Mouse (Mus musculus) frontal cortex, postnatal 10 days (tissue): ENCODE measurements around the gene Plscr1.

Experiments used
- DNase-seq, 2 experiments: peaks; one replicate each; pipeline ENCODE4 v3.0.0; 2022; ENCODE audit warnings: low spot score in 2 of 2, mixed read lengths in 1 of 2

The Plscr1 gene

DNA sequence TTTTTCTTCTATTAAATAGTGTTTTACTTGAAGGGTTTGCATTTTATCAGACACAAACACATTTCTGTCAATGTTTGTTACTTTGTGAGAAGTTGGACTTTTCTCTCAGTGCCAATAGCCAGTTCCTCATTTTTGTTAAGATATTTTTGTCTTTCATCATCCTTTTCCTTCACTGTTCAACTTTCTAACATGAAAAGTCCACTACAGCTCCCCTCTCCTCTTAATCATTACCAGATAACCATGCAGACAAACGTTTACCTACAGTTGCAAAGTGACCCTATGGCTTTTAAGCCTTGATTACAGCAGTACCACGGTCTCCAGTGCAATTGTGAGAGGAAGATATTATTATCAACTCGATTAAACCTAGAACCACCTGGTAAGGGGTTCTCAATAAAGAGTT, 51.7 kb downstream of the Plscr1 start:
- DNase-seq: no peak

DNA sequence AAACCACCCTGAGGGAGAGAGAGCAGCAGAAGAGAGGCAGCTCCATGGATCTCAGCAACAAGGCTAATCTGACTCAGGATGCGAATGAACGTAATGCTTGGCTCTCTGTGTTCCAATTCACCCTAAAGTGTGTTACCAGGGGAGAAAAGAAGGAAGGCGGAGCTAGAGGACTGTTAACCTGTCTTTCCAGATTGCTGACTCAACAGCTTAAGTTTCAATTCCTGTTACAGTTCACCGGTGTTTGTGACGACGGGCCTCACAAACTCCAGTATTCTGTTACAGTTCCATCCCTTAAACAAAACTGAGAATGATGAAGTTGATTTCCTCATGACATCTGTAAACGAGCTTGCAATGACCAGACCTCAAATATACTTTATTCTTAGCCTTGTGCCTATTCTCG, 55.5 kb downstream of the Plscr1 start:
- DNase-seq: no peak

DNA sequence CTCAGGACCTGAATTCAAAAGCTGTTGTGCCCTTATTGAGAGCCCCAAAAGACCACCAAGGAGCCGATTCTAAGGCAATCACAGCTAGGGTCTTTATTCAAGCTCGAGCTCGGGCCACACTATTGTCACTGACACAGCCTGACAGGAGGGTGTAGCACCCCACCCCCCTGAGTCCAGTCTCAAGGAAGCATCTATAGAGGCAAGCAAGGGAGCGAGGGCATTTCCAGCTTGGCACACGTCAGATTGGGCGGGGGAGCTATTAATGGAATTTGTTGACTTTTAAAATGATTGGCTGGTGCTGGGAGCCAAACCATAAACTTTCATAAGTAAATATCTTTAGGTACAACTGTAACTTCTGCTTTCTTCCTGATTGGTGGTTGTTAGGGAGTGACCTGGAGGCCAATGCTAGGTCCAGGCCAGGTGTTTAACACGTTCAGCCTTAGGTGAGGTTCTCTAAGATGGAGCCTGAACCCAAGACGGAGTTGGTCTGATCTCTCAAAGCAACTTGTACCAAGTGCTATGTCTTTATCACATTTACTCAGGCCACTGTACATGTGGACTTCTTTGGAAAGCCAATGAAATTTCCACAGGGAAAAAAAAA, 56.2 kb downstream of the Plscr1 start:
- no peak for DNase-seq

DNA sequence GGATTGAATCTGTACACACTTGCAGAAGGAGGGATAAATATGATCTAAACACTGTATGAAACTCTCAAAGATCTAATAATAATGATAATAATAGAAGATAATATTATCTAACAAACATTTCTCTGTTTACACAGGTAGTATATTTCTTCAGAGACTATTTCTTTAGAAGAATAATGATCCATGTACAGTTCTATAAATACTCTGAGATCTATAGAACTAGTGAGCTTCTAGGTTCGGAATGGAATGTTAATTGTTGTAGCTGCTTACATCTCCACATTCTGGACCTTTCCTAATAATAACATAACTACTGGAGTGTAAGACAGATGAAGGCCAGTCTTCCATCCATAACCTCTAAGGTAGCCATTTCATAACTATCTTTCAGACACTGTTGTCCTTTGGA, 59.5 kb downstream of the Plscr1 start, which contains the start of gene 1700057G04Rik:
Gene 1700057G04Rik, plus strand, starts transcription at position 301 of the 400 bp plus-strand sequence.
- no peak for DNase-seq

DNA sequence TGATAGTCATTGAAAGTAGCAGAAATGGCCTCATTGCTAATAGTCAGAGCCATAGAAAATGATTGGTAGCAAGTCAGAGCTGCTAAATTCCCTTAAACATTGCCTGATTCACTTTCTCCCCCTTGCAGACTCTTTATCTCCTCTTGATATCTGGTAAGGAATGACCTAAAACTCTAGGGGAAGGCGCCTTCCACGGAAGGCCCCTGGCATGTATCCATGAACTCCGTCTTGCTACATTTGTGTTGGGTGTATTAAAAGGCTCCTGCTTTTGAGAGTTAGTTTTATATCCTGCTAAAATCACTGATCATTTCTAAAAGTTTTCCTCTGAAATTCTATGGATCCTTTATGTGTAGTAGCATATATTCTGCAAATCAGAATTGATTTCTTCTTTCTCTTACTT, 67.2 kb downstream of the Plscr1 start:
- no peak for DNase-seq
